Mouse (Mus musculus) central nervous system, embryonic 11.5 days (tissue): Measurements from ENCODE around the gene Cep44. TPM values are rescaled to one million over a fixed set of nuclear protein-coding genes. Genes with fewer than 3 reads are reported as not detected.

Source experiments
- polyA plus RNA-seq: library from polyadenylated mRNA; depleted of rRNA; stranded (reverse); fragments of >200 nt; gene quantifications from 2 replicates; pipeline ENCODE4 v1.2.3, GENCODE M21; 2012; rRNA removed

The Cep44 gene
- 43.6 and 43.9 TPM in 2 replicates for polyA plus RNA-seq

DNA sequence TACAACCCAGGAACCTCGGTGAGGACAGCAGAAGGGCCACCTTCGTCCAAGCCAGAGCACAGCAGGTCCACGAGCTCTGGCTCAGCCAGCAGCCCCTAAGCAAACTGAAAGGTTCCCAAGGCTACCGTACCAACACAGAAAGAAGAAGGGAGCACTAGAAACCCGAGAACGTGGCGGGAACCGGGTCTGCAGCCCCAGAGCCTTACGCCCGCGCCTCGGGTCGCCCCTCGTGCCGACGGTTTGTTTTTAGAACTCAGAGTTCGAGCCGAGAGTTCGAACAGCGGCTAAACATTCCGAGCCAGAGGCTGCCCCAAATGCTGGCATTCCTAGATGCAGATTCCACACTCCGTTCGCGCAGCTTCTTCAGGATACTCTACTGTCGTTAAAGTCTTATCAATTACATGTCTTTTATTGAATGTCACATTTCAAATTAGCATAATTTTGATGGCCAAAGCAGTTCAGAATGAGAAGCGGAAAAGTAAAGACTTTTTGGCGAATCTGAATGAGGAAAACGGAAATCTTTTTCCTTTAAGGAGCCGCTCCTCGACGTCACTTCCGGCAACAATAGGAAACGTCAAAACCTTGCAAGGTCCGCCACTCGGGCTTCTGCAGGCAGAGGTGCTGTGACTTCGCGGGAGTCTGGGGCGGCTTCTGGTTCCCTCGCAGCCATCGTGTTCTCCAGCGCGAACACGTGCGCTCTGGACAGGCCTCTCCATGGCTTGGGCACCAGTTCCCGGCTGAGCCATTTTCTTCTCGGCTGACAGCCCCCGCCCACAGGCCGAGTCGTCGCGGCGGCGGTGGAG, at the start of gene Cep44, which contains the start of gene Fbxo8:
Gene Cep44 (minus strand): TSS at position 490 of the 803 bp plus-strand sequence.
Gene Fbxo8 (plus strand): TSS at position 533 of the 803 bp plus-strand sequence.

Other genes starting within 250 kb of the Cep44 start
- 10.9 and 19.3 TPM in 2 replicates for gene Fbxo8, start within 50 bp of the Cep44 start, polyA plus RNA-seq